Mouse (Mus musculus) neural tube, embryonic 10.5 days (tissue): Measurements from ENCODE around the gene Tcp11.

ENCODE experiments used
- DNase-seq: peaks from one replicate; pipeline ENCODE4 v3.0.0-alpha.2; 2017; ENCODE audit warnings: low spot score; ENCODE audit errors: extremely low spot score

Gene Tcp11

DNA sequence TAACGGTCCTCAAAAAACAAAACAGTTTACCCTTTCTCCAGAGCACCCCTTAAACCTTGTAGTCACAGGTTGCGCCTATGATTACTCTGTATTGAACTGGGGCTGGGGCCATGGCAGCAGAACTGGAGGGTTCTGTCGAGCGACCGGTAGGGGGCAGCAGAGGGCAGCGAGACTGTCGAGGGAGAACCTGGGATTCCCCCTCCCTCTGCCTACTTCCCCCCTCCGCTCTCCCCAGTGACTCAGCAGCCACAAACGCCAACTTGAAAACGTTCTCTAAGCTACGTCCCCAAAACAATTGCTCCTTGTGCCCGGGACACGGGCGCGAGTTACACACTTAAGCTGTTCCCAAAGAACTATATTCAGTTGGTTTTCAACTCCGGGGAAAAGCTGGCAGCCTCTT, 4.5 kb upstream of the Tcp11 start:
- DNase-seq: peak; percentile 94

DNA sequence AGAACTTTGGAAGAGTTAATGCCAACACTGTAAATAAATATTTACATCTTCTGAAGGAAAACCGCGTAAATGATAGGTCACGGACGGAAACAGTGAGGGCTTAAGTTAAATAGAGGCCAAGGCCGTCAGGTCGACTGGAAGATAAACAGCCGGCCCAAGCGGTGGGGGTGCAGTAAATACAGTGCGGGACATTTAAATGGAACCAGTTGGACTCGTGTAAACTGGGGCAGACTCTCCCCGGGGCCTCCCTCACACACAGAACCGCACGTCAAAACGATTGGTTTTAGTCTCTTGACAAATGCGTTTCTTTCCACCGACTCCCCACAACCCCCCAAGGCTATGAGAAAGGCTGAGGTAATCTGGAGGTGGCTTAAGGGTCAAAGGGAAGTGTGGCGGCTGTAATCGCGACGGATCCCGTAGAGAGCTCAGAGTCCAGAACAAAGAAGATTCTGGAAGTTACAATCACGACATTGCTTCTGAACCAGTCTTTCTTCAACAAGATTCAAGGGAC, 4.0 kb upstream of the Tcp11 start:
- DNase-seq: no peak

DNA sequence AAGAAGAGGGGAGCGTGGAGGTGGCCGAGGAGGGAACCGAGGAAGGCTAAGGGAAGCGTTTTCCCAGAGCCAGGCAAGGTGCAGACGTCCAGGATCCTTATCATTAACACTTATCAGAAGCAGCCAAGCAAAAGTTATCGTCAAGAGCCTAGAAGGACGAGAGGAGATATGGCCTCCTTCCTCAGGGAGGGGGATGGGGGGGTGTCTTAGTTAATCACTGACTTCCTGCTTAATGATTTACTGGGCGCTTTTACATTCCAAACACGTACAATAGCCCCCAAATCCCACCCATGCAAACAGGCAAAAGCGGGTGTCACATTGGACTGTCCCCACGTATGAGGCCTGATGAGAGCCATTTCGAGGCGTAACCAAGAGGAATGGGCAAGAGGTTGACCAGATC, 2.4 kb upstream of the Tcp11 start:
- DNase-seq: no peak

DNA sequence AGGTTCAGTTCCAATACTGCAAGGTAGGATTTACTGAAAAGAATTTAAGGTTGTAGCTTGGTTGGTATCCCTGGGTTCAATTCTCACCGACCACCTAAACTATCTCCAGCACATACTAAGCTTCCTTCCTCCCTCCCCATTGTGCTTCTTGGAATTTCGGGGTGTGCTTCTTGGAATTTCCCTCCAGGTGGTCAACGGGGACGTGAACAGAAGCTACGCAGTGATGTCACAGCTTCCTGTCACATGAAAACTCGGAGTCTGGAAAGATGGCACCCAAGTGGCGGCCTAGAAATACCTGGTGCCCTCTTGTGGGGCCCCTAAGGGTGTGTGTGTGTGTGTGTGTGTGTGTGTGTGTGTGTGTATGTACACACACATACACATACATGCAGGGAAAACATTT, 1.4 kb upstream of the Tcp11 start:
- DNase-seq: no peak

DNA sequence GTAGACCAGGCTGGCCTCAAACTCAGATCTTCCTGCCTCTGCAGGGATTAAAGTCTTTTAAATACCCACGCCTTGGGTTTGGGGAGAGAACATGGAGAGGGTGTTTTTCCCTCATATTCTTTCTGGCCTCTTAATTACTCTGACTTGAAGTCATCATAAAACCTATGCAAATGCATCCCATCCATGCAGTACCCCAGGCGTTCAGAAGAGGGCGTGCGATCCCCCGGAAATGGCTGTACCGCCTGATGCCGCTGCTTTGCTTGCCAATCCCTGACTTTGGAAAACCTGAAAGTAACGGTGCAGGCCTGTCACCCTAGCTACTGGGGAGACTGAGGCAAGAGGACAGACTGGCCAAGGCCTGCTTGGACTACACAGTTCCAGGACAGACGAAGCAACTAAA, 946 bp upstream of the Tcp11 start:
- DNase-seq: peak; percentile 55

DNA sequence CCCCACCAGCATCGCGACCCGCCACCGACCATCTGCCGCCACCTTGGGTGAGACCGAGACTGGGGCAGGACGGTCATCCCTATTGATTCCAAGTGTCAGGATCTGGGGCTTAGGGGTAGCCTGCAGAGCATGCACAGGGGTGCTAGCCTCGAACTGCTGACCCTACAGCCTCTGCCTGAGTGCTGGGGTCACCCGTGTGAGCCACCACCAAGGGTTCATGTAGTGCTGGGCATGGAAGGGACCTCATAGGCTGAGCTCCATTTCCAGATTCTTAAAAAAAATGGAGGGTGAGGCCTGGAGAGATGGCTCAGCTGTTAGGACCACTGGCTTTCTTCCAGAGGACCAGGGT, 352 bp upstream of the Tcp11 start:
- DNase-seq: no peak

DNA sequence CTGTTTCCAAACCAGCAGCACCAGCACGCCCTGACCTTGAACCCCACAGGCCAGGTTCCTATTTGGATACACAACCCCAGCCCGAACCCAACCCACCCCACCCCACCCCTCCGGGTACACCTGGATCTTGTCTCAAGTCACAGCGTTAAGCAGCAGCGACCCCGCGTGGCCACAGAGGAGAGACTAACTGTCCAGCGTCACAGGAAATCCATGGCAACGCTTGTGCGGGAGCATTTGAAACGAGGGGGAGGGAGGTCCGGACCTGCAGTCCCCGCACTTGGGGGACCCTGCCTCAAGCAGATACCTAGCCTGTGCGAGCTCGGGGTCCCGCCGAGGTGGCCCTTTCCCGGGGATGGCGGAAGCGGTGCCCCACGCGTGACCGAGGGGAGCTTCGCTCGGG, 821 bp downstream of the Tcp11 start:
- DNase-seq: peak; percentile 89

DNA sequence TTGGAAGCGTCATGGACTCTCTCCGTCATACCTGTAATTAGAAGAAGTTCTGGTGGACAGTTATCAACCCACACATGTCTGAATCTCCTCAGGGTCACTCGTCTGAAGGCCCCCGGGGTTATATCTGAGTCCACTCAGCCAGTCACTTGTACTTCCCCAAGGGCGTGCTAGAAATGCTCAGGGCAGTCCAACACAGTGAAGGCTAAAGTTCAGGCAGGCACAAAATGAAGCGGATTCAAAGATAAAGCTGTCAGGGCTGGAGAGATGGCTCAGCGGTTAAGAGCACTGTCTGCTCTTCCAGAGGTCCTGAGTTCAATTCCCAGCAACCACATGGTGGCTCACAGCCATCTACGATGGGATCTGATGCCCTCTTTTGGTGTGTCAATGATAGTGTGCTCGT, 2.4 kb downstream of the Tcp11 start:
- DNase-seq: no peak

DNA sequence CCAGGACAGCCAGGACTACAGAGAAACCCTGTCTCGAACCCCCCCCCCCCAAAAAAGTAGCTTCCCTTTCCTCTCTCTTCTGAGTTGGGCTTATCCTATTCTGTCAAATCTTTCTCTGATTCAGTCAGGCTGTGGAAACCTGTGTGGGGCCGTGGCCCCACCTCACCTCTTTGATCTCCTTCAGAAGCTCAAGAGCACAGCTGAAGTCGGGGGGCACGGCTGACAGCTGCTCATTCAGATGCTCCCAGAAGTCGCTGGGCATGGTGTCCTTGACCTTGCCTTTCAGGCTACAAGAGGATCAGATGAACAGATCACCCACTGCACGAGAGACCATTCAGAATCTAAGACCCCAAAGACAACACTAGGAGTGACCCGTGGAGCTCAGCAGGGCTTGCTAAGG, 6.0 kb downstream of the Tcp11 start:
- DNase-seq: no peak

DNA sequence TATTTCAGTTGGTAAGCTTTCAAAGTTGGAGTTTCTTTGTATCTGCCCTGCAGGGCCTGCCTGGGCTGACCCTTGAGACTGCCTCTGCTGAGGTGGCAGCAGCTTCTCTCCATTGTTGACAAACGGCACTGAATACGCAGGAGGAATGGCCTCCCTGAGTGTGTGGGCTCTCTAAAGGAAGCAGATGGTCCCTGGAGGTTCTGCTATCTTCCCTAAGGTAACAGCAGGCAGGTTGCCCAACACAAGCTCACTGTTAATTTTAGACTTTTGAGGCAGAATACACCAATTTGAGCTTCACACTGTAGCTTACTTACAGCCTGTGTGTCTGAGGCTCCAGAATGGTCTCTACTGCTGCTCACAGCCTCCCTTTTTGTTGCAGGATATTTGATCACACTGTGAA, 7.7 kb downstream of the Tcp11 start:
- DNase-seq: no peak

DNA sequence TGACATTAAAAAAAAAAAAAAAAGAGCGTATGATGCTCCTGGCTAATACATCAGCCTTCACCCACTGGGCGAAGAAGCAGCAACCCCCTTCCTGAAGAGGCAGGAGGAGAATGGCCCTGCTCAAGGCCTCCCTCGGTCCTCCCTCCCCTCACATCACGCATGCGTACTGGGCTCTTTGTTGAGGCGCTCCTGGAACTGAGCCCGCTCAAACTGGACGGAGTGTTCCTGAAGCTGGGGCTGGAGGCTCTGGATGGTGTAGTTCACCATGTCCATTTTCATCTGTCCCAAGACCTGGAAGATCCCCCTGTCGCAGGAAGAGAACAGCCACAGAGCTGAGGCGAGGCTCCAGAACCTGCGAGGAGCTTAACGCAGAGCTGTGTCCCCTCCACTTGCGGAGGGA, 10.2 kb downstream of the Tcp11 start:
- DNase-seq: no peak

DNA sequence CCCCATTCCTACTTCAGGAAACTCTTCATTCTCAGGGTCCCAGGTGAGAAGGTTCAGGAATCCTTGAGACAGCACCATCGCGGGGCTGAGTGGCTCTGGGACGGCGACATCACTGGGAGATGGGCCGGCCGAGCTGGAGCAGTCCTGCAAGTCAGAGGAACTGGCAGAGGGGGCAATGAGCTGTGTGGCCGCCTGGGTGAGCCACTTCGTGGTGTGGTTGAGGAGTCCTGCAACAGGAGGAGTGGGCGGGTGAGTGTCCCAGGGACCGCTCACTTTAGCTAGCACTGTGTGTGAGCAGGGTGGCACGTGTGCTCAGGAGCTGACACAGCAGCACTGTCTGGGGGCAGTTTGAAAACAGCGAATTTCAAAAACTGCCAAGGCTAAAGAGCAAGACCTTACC, 11.0 kb downstream of the Tcp11 start:
- DNase-seq: no peak

DNA sequence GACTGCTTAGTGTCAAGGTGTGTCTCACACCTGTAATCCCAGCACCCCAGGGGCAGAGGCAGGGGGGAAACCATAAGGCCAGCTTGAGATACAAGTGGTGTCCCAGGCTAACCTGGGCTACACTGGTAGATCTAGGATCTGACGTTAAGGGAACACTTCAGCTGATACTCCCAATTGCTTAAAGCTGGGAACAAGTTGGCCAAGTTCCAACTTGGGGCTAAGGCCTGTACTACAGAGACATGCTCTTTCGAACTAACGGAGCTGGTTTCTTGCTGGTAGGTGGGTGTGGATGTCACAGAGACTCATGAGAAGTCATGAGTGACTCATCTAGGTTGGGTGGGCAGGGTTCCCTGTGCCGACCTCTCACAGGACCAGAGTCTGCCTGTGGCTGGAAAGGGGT, 13.1 kb downstream of the Tcp11 start:
- no peak for DNase-seq

DNA sequence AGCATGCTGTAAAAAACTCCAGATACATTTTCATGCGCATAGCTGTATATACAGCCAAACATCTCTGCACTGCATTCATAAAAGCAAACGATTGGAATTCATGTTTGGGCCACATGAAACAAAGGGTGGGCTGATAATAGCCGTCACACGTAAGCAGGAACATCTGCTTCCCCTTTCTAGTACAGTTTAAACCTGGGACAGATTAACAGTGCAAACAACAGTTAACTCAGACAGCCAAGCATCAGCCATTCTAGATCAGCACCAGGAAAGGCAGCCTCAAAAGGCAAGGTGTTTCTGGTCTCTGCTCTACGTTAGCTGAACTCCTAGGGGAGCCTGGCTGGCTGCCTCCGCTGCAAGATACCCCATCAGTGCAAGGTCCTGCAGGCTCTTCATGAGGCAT, 17.3 kb downstream of the Tcp11 start:
- DNase-seq: no peak

DNA sequence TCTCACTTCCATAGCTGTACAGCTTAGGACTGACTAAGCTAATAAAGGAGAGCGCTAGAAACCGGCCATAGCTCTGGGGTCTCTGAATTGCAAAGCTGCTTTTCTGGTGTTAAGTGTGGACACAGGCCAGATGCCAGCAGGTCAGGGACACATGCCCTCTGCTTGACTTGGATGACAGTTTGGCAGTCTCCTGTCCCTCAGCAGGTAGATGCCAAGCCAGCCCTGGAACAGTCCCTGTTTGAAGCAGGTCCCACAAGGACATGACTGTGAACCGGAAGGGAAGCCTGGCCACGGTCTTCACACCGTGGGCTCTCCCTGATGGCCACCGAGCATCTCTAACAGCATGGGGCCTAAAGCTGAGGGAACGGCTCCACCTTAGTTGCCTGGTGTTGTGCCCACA, 17.7 kb downstream of the Tcp11 start:
- no peak for DNase-seq

DNA sequence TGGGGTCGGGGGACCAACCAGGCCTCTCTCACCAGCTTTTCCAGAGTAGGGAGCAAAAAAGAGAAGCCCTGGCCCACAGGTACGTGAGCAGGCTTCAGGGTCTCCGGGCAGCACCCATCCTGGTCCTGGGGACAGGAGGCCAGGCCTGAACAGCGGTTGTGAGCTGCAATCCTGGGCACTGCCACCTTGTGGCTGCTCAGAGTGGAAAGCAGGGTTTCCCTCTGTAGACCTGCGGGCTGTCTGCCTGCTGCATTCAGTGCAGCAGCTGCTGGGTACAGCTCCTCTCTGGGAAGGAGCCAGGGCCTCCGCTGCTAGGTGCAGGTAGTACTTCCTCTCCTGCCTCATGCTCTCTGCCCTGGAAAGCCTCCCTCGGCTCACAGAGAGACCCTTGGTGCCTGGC, 19.0 kb downstream of the Tcp11 start:
- DNase-seq: no peak

DNA sequence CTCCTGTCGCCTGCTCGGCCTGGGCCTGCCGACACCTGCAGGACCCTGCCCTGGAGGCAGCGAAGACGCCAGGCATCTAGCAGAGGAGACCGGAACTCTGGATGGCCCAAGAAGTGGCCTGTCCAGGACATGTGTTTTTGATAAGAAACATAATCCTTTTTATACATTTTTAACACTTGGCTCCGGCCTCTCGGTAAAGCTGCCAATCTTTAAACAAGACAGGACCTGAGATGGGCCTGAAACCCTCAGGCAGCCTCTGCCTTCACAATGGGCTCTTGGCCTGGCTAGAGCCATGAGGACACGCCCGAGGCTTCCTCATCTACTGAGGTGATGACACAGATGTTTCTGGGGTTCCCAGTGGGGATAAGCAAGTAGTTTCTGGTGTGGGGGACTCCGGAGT, 19.8 kb downstream of the Tcp11 start:
- no peak for DNase-seq

DNA sequence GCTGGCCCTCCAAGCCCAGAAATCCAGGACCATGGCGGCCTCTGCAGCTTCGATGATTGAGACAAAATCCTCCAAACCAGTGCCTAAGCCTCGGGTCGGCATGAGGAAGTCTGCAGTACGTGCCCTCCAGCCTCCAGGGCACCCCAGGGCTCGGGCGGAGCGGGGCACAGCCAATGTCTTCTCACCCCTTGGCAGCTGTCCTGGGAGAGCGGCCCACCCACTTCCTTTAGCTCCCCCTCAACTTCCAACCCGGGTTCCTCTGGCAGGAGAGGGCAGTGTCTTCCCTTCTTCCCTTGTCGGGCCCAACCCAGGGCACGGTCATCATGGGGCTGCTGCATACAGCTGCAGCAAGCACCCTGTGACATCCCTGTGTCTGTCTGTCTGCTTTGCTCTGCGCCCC, 22.1 kb downstream of the Tcp11 start:
- no peak for DNase-seq

DNA sequence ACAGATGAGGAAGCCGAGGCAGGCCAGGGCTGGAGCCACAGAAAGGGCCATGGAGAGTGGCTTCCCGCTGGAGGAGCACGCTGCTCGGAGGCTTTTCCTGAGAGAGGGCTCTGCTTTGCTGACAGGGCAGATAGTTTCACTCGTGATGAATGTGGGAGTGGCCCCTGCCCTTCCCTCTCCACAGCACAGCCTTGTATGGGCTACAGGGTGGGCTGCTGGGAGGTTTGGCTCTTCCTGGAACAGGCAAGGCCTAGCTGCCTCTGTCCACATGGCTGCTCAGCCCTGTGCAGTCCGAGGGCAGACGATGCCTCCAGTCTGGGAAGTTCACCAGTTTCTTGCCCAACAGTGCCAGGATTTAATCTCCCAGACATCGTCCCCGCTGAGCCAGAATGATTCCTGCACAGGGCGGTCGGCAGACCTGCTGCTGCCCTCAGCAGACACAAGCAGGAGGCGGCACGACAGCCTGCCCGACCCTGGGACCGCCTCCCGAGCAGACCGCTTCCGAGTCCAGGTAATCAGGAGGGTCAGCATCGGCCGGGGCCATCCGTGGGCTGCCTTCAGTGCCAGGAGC, 28.1 kb downstream of the Tcp11 start:
- no peak for DNase-seq

DNA sequence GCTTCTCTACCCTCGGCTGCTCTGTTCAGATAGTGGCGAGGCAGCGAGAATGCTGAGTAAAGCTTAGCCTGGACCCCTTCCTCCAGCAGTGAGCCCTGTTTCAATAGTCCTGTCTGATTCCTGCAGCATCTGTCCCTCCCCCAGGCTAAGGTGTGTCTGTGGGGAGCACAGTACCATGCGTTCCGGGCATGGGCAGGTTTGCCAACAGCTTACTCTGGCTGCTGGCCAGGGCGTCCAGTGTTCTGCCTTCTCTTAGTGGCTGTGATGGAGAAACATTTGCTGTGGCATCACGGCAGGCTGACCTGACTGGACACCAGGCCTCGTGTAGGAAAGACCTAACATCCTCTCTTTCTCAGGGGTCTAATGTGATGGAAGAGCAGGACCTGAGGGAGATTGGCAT, 30.2 kb downstream of the Tcp11 start:
- no peak for DNase-seq

DNA sequence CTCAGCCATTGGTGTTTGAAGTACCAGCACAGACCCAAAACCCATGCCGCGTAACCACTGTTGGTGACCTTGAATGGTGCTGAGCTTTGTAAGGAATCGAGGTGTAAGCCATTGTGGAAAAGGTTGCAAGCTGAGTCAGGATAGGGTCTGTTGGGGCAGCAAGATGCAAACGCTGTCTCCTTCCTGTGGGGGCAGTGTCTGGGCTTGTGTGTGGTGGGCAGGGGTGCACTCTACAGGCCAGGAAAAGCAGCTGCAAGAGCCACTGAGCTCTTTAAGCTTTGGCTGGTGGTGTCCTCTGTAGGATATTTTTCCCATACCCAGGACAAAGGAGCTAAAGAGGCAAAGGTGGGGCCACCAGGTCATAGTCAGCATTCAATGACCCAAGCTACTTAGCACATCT, 32.0 kb downstream of the Tcp11 start:
- no peak for DNase-seq

DNA sequence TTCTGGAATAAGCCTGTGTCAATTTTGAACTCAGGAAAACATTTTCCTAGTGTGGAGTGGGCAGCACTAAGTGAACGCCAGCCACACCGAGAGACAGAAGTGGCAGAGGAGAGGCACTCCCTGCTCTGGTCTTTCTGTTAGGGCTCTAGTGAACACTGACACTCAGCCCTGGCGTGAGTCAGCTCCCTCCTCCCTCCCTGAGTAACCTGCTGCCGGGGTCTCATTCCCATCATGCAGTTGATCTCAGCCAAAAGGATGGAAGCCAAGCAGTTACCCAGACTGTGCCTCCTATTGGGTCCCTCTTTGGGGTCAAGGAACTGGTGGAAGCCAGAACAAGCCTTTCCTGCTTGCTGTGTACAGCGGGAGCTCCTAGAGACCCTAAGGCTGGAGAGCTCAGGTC, 32.9 kb downstream of the Tcp11 start:
- DNase-seq: no peak

DNA sequence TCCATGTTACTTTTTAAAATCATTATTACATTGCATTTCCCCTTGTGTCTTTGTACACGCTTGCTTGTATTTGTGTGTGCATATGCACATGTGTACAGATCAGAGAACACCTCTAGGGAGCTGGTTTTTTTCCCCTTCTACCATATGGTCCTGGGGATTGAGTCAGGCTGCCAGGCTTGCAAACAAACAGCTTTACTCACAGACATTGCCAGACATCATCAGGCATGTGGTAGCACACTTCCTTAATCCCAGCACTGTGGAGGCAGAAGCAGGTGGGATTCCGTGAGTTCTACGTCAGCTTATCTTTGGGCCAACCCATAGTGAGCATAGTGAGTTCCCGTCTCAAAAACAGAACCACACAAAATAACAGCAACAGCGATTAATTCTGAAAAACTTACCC, 33.4 kb downstream of the Tcp11 start:
- DNase-seq: no peak

DNA sequence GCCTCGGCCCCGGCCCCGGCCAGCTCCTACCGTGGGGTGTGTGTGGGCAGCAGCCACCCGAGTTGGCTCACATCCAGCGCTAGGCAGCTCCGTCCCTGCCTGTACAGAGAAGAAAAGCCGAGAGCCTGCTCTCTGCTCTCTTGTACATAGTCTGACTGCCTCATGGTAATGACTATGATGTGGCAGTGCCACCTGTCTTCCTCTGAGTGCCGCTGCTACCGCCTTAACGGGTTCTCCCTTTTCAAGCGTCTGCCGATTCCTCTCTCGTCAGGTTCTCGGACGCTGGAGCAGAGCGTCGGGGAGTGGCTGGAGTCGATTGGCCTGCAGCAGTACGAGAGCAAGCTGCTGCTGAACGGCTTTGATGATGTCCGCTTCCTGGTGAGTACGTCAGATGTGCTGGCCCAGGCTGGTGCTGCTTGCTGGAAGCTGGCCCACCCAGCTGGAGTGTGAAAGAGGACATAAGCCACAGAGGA, 38.1 kb downstream of the Tcp11 start:
- no peak for DNase-seq
